Mouse (Mus musculus) midbrain, embryonic 11.5 days (tissue): ENCODE results near the gene Rsph14. TPM values are rescaled to one million over a fixed set of nuclear protein-coding genes. Genes with fewer than 3 reads are reported as not detected.

Experiments
- ATAC-seq: fragments of 200-750 bp; cut with Nextera tagmentation; 2 replicates; pipeline ENCODE4 v1.8.0; 2017; ENCODE audit warnings: moderate TSS enrichment, moderate library complexity; ENCODE audit not compliant: low FRiP score
- DNase-seq: peaks from one replicate; pipeline ENCODE4 v3.0.0; 2015; ENCODE audit warnings: low spot score; ENCODE audit errors: missing footprints
- H3K27ac ChIP-seq: fragments of 300-500 bp; sonication (generic); 2 replicates; pipeline ENCODE4 v1.5.1; 2014; ENCODE audit warnings: low read depth, low read length
- H3K27me3 ChIP-seq: fragments of 300-500 bp; sonication (generic); 2 replicates; pipeline ENCODE4 v1.6.1; 2014; ENCODE audit warnings: mild to moderate bottlenecking, low read length, moderate library complexity, mixed read lengths; ENCODE audit not compliant: control insufficient read depth, insufficient read depth
- H3K36me3 ChIP-seq: fragments of 300-500 bp; sonication (generic); 2 replicates; pipeline ENCODE4 v1.6.1; 2014; ENCODE audit warnings: mild to moderate bottlenecking, low read length, moderate library complexity, mixed read lengths; ENCODE audit not compliant: control insufficient read depth, insufficient read depth
- H3K4me1 ChIP-seq: fragments of 300-500 bp; sonication (generic); 2 replicates; pipeline ENCODE4 v1.6.1; 2014; ENCODE audit warnings: low read length; ENCODE audit not compliant: control insufficient read depth, insufficient read depth
- H3K4me2 ChIP-seq: fragments of 300-500 bp; sonication (generic); 2 replicates; pipeline ENCODE4 v1.6.1; 2014; ENCODE audit warnings: mild to moderate bottlenecking, moderate library complexity
- H3K4me3 ChIP-seq: fragments of 300-500 bp; sonication (generic); 2 replicates; pipeline ENCODE4 v1.5.1; 2014; ENCODE audit warnings: low read depth, low read length
- H3K9ac ChIP-seq: fragments of 300-500 bp; sonication (generic); 2 replicates; pipeline ENCODE4 v1.6.1; 2014; ENCODE audit warnings: low read length
- H3K9me3 ChIP-seq: fragments of 300-500 bp; sonication (generic); 2 replicates; pipeline ENCODE4 v1.6.1; 2016; ENCODE audit warnings: low read length; ENCODE audit not compliant: control insufficient read depth
- WGBS: fragments of 180-500 bp; shearing (Covaris S2); extraction: QIAGEN DNeasy Blood & Tissue Kit; methylation state at CpG from one replicate; pipeline ENCODE4 v1.1.7; 2014; 5-methylcytosine and 5-hydroxymethylcytosine counted together
- polyA plus RNA-seq: library from polyadenylated mRNA; unstranded; fragments of >200 nt; fragmentation: Nextera tagmentation; extraction: Ambion mirVana; gene quantifications from 2 replicates; pipeline ENCODE4 v1.2.1, GENCODE M21; 2014

Rsph14 gene
- polyA plus RNA-seq, 1 experiment from 2014 or later, result not detected

GRCm38 (mm10) chr10:75058336-75058735 is 25.9 kb upstream of the Rsph14 start:
- no peak for ATAC-seq
- no peak overlapping the region for H3K4me2 ChIP-seq
- H3K9me3 ChIP-seq, result no peaks in the 10 kb centered on the region
- H3K4me3 ChIP-seq, result no peak overlapping the region
- 68% methylated on average over 8 of the region's 8 CpGs for WGBS
- H3K27me3 ChIP-seq, result peaks cover 5% of the 10 kb centered on the region; the same call in 1 of the 2 replicates
- H3K36me3 ChIP-seq, result no peaks in the 10 kb centered on the region
- peaks cover 38% of the 10 kb centered on the region for H3K4me1 ChIP-seq
- no peak overlapping the region for H3K9ac ChIP-seq
- no peak overlapping the region for H3K27ac ChIP-seq
- DNase-seq, result no peak

DNA sequence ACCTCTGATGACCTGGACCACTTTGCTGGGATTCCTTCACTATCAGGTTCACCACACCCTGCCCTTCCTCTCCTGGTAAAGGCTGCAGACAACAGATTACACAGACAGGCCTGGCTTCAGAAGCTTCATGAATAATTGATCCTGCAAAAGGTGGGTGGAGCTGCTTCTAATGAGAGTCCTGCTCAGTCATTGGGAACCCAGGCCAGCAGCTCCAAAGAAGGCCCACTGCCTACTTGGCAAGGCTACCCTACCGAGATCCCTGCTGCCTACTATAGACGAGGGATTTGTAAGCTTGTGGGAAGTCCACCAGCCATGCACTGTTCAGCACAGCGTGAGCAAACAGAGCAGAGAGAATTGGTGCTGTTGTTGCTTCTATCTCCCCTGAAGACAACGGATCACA is 23.9 kb upstream of the Rsph14 start:
- no peak overlapping the region for H3K4me2 ChIP-seq
- ATAC-seq, result peak; percentile 15; the same call in 1 of the 2 replicates
- no peak overlapping the region; the same call in 1 of the 2 replicates for H3K27ac ChIP-seq

GRCm38 (mm10) chr10:75055672-75056071 is 23.3 kb upstream of the Rsph14 start:
- ATAC-seq (no peak), DNase-seq (no peak)

More for the DNA sequence above, 23.9 kb upstream of the Rsph14 start:
- H3K9ac ChIP-seq, result no peak overlapping the region
- H3K27me3 ChIP-seq, result peaks cover 2% of the 10 kb centered on the region; the same call in 1 of the 2 replicates
- no peaks in the 10 kb centered on the region for H3K36me3 ChIP-seq
- DNase-seq, result no peak
- 1% methylated on average over 4 of the region's 4 CpGs for WGBS
- H3K4me1 ChIP-seq, result peaks cover 20% of the 10 kb centered on the region
- H3K9me3 ChIP-seq, result no peaks in the 10 kb centered on the region
- H3K4me3 ChIP-seq, result no peak overlapping the region

GRCm38 (mm10) chr10:75054125-75054524 is 21.7 kb upstream of the Rsph14 start:
- no peaks in the 10 kb centered on the region for H3K27me3 ChIP-seq
- no peaks in the 10 kb centered on the region for H3K36me3 ChIP-seq
- H3K9me3 ChIP-seq, result no peaks in the 10 kb centered on the region
- H3K9ac ChIP-seq, result no peak overlapping the region
- H3K27ac ChIP-seq, result no peak overlapping the region
- peaks cover 10% of the 10 kb centered on the region; the same call in 1 of the 2 replicates for H3K4me1 ChIP-seq
- WGBS, result 89% methylated on average over 6 of the region's 6 CpGs
- DNase-seq, result no peak
- no peak for ATAC-seq
- H3K4me2 ChIP-seq, result no peak overlapping the region
- H3K4me3 ChIP-seq, result no peak overlapping the region

More at GRCm38 (mm10) chr10:75055672-75056071, 23.3 kb upstream of the Rsph14 start:
- H3K4me1 ChIP-seq, result peaks cover 19% of the 10 kb centered on the region
- WGBS, result 66% methylated on average over 5 of the region's 5 CpGs
- H3K36me3 ChIP-seq, result no peaks in the 10 kb centered on the region
- no peak overlapping the region for H3K4me3 ChIP-seq
- no peaks in the 10 kb centered on the region for H3K9me3 ChIP-seq
- H3K4me2 ChIP-seq, result no peak overlapping the region
- H3K9ac ChIP-seq, result no peak overlapping the region
- H3K27ac ChIP-seq, result no peak overlapping the region; the same call in 1 of the 2 replicates
- H3K27me3 ChIP-seq, result no peaks in the 10 kb centered on the region

DNA sequence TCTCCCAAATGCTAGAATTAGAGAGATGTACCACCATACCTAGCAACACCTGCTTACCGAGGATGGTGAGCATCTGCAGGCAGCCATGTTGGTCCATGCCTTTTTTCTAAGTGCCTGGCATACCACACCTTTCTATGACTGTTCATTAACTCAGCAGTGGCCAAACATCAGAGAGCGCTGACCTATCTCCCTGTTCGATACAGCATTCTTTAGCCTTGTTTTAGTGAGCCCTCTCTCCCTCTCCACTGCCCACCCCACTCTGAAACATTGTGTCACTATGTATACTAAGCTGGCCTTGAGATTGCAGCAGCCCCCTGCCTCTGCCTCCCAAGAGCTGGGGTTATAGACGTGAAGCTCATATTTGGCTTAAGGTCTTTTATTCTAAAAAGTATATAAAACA is 21.3 kb upstream of the Rsph14 start:
- H3K9me3 ChIP-seq, result no peaks in the 10 kb centered on the region
- no peak overlapping the region for H3K27ac ChIP-seq
- WGBS, result 89% methylated on average over 4 of the region's 4 CpGs
- DNase-seq (no peak), ATAC-seq (no peak)
- H3K4me1 ChIP-seq, result peaks cover 7% of the 10 kb centered on the region; the same call in 1 of the 2 replicates
- H3K4me3 ChIP-seq, result no peak overlapping the region
- no peak overlapping the region for H3K4me2 ChIP-seq
- no peaks in the 10 kb centered on the region for H3K27me3 ChIP-seq
- no peaks in the 10 kb centered on the region for H3K36me3 ChIP-seq
- no peak overlapping the region for H3K9ac ChIP-seq

GRCm38 (mm10) chr10:75052902-75053301 is 20.5 kb upstream of the Rsph14 start:
- WGBS, result 79% methylated on average over 8 of the region's 8 CpGs
- H3K4me3 ChIP-seq, result no peak overlapping the region
- ATAC-seq (no peak), DNase-seq (no peak)
- H3K9ac ChIP-seq, result no peak overlapping the region
- H3K4me2 ChIP-seq, result no peak overlapping the region
- H3K27ac ChIP-seq, result no peak overlapping the region
- H3K4me1 ChIP-seq, result peaks cover 7% of the 10 kb centered on the region; the same call in 1 of the 2 replicates
- H3K36me3 ChIP-seq, result no peaks in the 10 kb centered on the region
- H3K9me3 ChIP-seq, result no peaks in the 10 kb centered on the region
- H3K27me3 ChIP-seq, result no peaks in the 10 kb centered on the region

GRCm38 (mm10) chr10:75051364-75052074 is 19.1 kb upstream of the Rsph14 start:
- DNase-seq (no peak), ATAC-seq (no peak)
- H3K36me3 ChIP-seq, result no peaks in the 10 kb centered on the region
- 92% methylated on average over 21 of the region's 21 CpGs for WGBS
- H3K4me1 ChIP-seq, result peaks cover 7% of the 10 kb centered on the region; the same call in 1 of the 2 replicates
- H3K9me3 ChIP-seq, result no peaks in the 10 kb centered on the region
- no peaks in the 10 kb centered on the region for H3K27me3 ChIP-seq
- no peak overlapping the region for H3K9ac ChIP-seq
- H3K4me2 ChIP-seq, result no peak overlapping the region
- H3K27ac ChIP-seq, result no peak overlapping the region
- H3K4me3 ChIP-seq, result no peak overlapping the region

DNA sequence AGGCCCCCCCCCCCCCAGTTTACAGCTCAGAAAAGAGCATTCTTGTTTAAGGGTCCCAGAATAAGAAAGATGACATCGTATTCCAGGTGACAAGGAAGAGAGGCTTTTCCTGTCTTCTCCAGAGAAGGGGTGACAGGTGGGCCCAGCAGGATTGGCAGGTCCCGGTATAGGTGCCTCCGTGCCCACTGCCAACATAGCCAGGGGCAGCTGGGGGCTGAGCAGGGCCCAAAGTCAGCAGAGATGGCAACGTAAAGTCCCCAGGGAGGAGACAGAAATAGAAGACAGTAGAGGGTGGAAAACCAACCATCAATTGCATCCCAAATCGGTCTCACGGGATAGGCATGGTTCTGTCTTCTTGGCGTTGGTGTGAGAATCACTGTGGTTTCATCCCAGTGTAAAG is 16.3 kb upstream of the Rsph14 start:
- Histone ChIP-seq H3K9ac (no peak overlapping the region), H3K4me2 (no peak overlapping the region), H3K36me3 (no peaks in the 10 kb centered on the region), H3K9me3 (no peaks in the 10 kb centered on the region), H3K27ac (no peak overlapping the region), H3K4me3 (no peak overlapping the region), H3K27me3 (no peaks in the 10 kb centered on the region), H3K4me1 (no peaks in the 10 kb centered on the region)
- WGBS, result 94% methylated on average over 7 of the region's 7 CpGs
- ATAC-seq, result no peak
- DNase-seq, result no peak

DNA sequence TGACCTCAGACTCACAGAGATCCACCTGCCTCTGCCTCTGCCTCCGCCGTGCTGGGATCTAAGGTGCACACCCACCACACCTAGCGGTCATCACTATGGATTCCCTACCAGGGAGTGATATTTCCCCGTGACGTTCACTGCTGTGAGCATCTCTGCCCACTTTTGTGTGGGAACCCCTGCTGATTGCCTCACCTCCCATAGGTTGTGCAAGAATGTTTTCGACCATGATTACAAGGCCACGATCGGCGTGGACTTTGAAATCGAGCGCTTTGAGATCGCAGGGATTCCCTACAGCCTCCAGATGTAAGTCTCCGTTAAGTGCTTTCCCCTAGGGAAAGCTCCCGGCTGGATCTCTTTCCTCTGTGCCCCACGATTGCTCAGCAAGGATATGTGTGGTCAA is 13.4 kb upstream of the Rsph14 start:
- 92% methylated on average over 15 of the region's 15 CpGs for WGBS

More for the DNA sequence above, 13.4 kb upstream of the Rsph14 start:
- ATAC-seq (no peak), DNase-seq (no peak)
- H3K4me3 ChIP-seq, result no peak overlapping the region
- 0 out of 2 replicates have a peak, but pooled peaks cover 2% of the 10 kb centered on the region for H3K4me1 ChIP-seq
- no peaks in the 10 kb centered on the region for H3K36me3 ChIP-seq
- no peak overlapping the region for H3K9ac ChIP-seq
- no peak overlapping the region for H3K27ac ChIP-seq
- no peaks in the 10 kb centered on the region for H3K27me3 ChIP-seq
- no peak overlapping the region for H3K4me2 ChIP-seq
- H3K9me3 ChIP-seq, result no peaks in the 10 kb centered on the region
